Mouse (Mus musculus) liver, embryonic 13.5 days (tissue): ENCODE measurements at regions not wholly inside any gene's neighbourhood (a gene's known extent, or its start where the extent isn't known, plus 50 kb on each side); places are given as distances from the start of the nearest gene placed in this dataset.
"Not testable (repeated sequence)": the region's sequence is repeated elsewhere in the genome, so short reads cannot be mapped to it uniquely, and the experiment has no call there.

Experiments used
- ATAC-seq: fragments of 200-750 bp; cut with Nextera tagmentation; 2 replicates; pipeline ENCODE4 v1.8.0; 2017; ENCODE audit warnings: low read depth, mild to moderate bottlenecking, moderate number of reproducible peaks, moderate library complexity
- DNase-seq: peaks from one replicate; pipeline ENCODE4 v3.0.0; 2022
- H3K27ac ChIP-seq: fragments of 300-500 bp; sonication (generic); 2 replicates; pipeline ENCODE4 v1.5.1; 2015; ENCODE audit warnings: moderate library complexity, mild to moderate bottlenecking, inconsistent platforms
- H3K27me3 ChIP-seq: fragments of 300-500 bp; sonication (generic); 2 replicates; pipeline ENCODE4 v1.6.1; 2015; ENCODE audit warnings: mild to moderate bottlenecking, inconsistent platforms
- H3K36me3 ChIP-seq: fragments of 300-500 bp; sonication (generic); 2 replicates; pipeline ENCODE4 v1.6.1; 2015; ENCODE audit warnings: mild to moderate bottlenecking, inconsistent platforms
- H3K4me1 ChIP-seq: fragments of 300-500 bp; sonication (generic); replicated peaks from 2 replicates; pipeline ENCODE4 v1.6.1; 2015; ENCODE audit warnings: inconsistent platforms
- H3K4me2 ChIP-seq: fragments of 300-500 bp; sonication (generic); 2 replicates; pipeline ENCODE4 v1.6.1; 2015; ENCODE audit warnings: inconsistent platforms, mild to moderate bottlenecking, moderate library complexity
- H3K4me3 ChIP-seq: fragments of 300-500 bp; sonication (generic); replicated peaks from 2 replicates; pipeline ENCODE4 v1.5.1; 2015; ENCODE audit warnings: mild to moderate bottlenecking, inconsistent platforms
- H3K9ac ChIP-seq: fragments of 300-500 bp; sonication (generic); 2 replicates; pipeline ENCODE4 v1.6.1; 2015; ENCODE audit warnings: mild to moderate bottlenecking, inconsistent platforms
- H3K9me3 ChIP-seq: fragments of 300-500 bp; sonication (generic); replicated peaks from 2 replicates; pipeline ENCODE4 v1.6.1; 2016; ENCODE audit warnings: inconsistent platforms
- WGBS: fragments of 180-500 bp; shearing (Covaris S2); methylation state at CpG from one replicate; pipeline ENCODE4 v1.1.7; 2015; ENCODE audit not compliant: insufficient replicate concordance; 5-methylcytosine and 5-hydroxymethylcytosine counted together

GRCm38 (mm10) chr7:137649650-137650049 lies 212.2 kb downstream of the Glrx3 start:
- Histone ChIP-seq H3K4me1 (no peaks in the 10 kb centered on the region), H3K9me3 (no peaks in the 10 kb centered on the region; the same call in 1 of the 2 replicates), H3K27me3 (no peaks in the 10 kb centered on the region), H3K27ac (no peak overlapping the region), H3K4me2 (no peak overlapping the region), H3K9ac (no peak overlapping the region), H3K36me3 (no peaks in the 10 kb centered on the region), H3K4me3 (no peak overlapping the region)
- 65% methylated on average over 6 of the region's 6 CpGs for WGBS
- ATAC-seq (no peak), DNase-seq (no peak)

GRCm38 (mm10) chr7:137653837-137654236 lies 216.4 kb downstream of the Glrx3 start:
- H3K4me2 ChIP-seq, result no peak overlapping the region
- H3K4me3 ChIP-seq, result no peak overlapping the region
- H3K36me3 ChIP-seq, result no peaks in the 10 kb centered on the region
- 65% methylated on average over 4 of the region's 4 CpGs for WGBS
- ATAC-seq (no peak), DNase-seq (no peak)
- no peaks in the 10 kb centered on the region for H3K27me3 ChIP-seq
- no peak overlapping the region for H3K9ac ChIP-seq
- H3K9me3 ChIP-seq, result no peaks in the 10 kb centered on the region; the same call in 1 of the 2 replicates
- H3K4me1 ChIP-seq, result no peaks in the 10 kb centered on the region
- no peak overlapping the region for H3K27ac ChIP-seq

GRCm38 (mm10) chr7:137667165-137667564 lies 229.8 kb downstream of the Glrx3 start:
- Histone ChIP-seq H3K36me3 (no peaks in the 10 kb centered on the region), H3K4me3 (no peak overlapping the region), H3K27me3 (no peaks in the 10 kb centered on the region), H3K9ac (no peak overlapping the region), H3K27ac (no peak overlapping the region), H3K4me1 (no peaks in the 10 kb centered on the region), H3K4me2 (no peak overlapping the region), H3K9me3 (0 out of 2 replicates have a peak, but pooled peaks cover 3% of the 10 kb centered on the region)
- 62% methylated on average over 2 of the region's 2 CpGs for WGBS
- no peak for ATAC-seq
- no peak for DNase-seq

GRCm38 (mm10) chr7:137671156-137671555 lies 233.7 kb downstream of the Glrx3 start:
- WGBS, result 36% methylated on average over 4 of the region's 4 CpGs
- DNase-seq (no peak), ATAC-seq (no peak)
- peaks cover 3% of the 10 kb centered on the region; the same call in 1 of the 2 replicates for H3K9me3 ChIP-seq
- no peak overlapping the region for H3K9ac ChIP-seq
- H3K4me1 ChIP-seq, result no peaks in the 10 kb centered on the region
- H3K4me2 ChIP-seq, result no peak overlapping the region
- H3K27ac ChIP-seq, result no peak overlapping the region
- H3K27me3 ChIP-seq, result no peaks in the 10 kb centered on the region
- no peaks in the 10 kb centered on the region for H3K36me3 ChIP-seq
- no peak overlapping the region for H3K4me3 ChIP-seq

- Histone ChIP-seq H3K9me3 (peaks cover 3% of the 10 kb centered on the region; the same call in 1 of the 2 replicates), H3K4me3 (no peak overlapping the region), H3K4me2 (no peak overlapping the region), H3K27ac (no peak overlapping the region), H3K4me1 (no peaks in the 10 kb centered on the region), H3K9ac (no peak overlapping the region), H3K27me3 (no peaks in the 10 kb centered on the region), H3K36me3 (no peaks in the 10 kb centered on the region)
- WGBS, result 38% methylated on average over 1 of the region's 1 CpGs
- DNase-seq (no peak), ATAC-seq (no peak)
Measured at GRCm38 (mm10) chr7:137674596-137674995, 237.2 kb downstream of the Glrx3 start.

GRCm38 (mm10) chr7:137675381-137675780 lies 238.0 kb downstream of the Glrx3 start:
- Histone ChIP-seq H3K9ac (no peak overlapping the region), H3K36me3 (no peaks in the 10 kb centered on the region), H3K4me2 (no peak overlapping the region), H3K4me3 (no peak overlapping the region), H3K4me1 (no peaks in the 10 kb centered on the region), H3K27me3 (no peaks in the 10 kb centered on the region), H3K27ac (no peak overlapping the region), H3K9me3 (peaks cover 2% of the 10 kb centered on the region; the same call in 1 of the 2 replicates)
- ATAC-seq (no peak), DNase-seq (no peak)
- WGBS, result 61% methylated on average over 5 of the region's 5 CpGs

GRCm38 (mm10) chr7:137684826-137685225 lies 247.4 kb downstream of the Glrx3 start:
- H3K4me3 ChIP-seq, result no peak overlapping the region
- no peaks in the 10 kb centered on the region for H3K9me3 ChIP-seq
- no peak for DNase-seq
- no peaks in the 10 kb centered on the region for H3K4me1 ChIP-seq
- H3K36me3 ChIP-seq, result no peaks in the 10 kb centered on the region
- ATAC-seq, result no peak
- H3K9ac ChIP-seq, result no peak overlapping the region
- WGBS, result 67% methylated on average over 6 of the region's 6 CpGs
- H3K27me3 ChIP-seq, result no peaks in the 10 kb centered on the region
- no peak overlapping the region for H3K27ac ChIP-seq
- no peak overlapping the region for H3K4me2 ChIP-seq

GRCm38 (mm10) chr7:137685320-137685719 lies 247.9 kb downstream of the Glrx3 start:
- DNase-seq (no peak), ATAC-seq (no peak)
- Histone ChIP-seq H3K4me3 (no peak overlapping the region), H3K9ac (no peak overlapping the region), H3K27ac (no peak overlapping the region), H3K27me3 (no peaks in the 10 kb centered on the region), H3K9me3 (no peaks in the 10 kb centered on the region), H3K4me2 (no peak overlapping the region), H3K4me1 (no peaks in the 10 kb centered on the region), H3K36me3 (no peaks in the 10 kb centered on the region)
- 61% methylated on average over 6 of the region's 6 CpGs for WGBS

GRCm38 (mm10) chr7:137696831-137697230 lies 259.4 kb downstream of the Glrx3 start:
- H3K27me3 ChIP-seq, result no peaks in the 10 kb centered on the region
- DNase-seq, result no peak
- H3K9ac ChIP-seq, result no peak overlapping the region
- 62% methylated on average over 5 of the region's 5 CpGs for WGBS
- H3K9me3 ChIP-seq, result no peaks in the 10 kb centered on the region
- no peak overlapping the region for H3K27ac ChIP-seq
- no peak for ATAC-seq
- no peaks in the 10 kb centered on the region for H3K36me3 ChIP-seq
- no peak overlapping the region for H3K4me2 ChIP-seq
- no peaks in the 10 kb centered on the region for H3K4me1 ChIP-seq
- H3K4me3 ChIP-seq, result no peak overlapping the region

- 61% methylated on average over 6 of the region's 6 CpGs for WGBS
- H3K27me3 ChIP-seq, H3K4me3 ChIP-seq, H3K9me3 ChIP-seq, H3K4me1 ChIP-seq, DNase-seq, H3K9ac ChIP-seq, H3K4me2 ChIP-seq, H3K27ac ChIP-seq, ATAC-seq, H3K36me3 ChIP-seq: not testable (repeated sequence)
Measured at GRCm38 (mm10) chr7:137698501-137698900, 261.1 kb downstream of the Glrx3 start.

GRCm38 (mm10) chr7:137712862-137713261 lies 275.4 kb downstream of the Glrx3 start:
- no peak overlapping the region for H3K27ac ChIP-seq
- H3K4me1 ChIP-seq, result no peaks in the 10 kb centered on the region
- H3K4me3 ChIP-seq, result no peak overlapping the region
- no peaks in the 10 kb centered on the region for H3K27me3 ChIP-seq
- no peak overlapping the region for H3K9ac ChIP-seq
- DNase-seq (no peak), ATAC-seq (no peak)
- H3K36me3 ChIP-seq, result no peaks in the 10 kb centered on the region
- no peak overlapping the region for H3K4me2 ChIP-seq
- 47% methylated on average over 9 of the region's 9 CpGs for WGBS
- no peaks in the 10 kb centered on the region for H3K9me3 ChIP-seq

- ATAC-seq (no peak), DNase-seq (no peak)
- Histone ChIP-seq H3K4me3 (no peak overlapping the region), H3K27me3 (no peaks in the 10 kb centered on the region), H3K36me3 (no peaks in the 10 kb centered on the region), H3K9ac (no peak overlapping the region), H3K27ac (no peak overlapping the region), H3K9me3 (no peaks in the 10 kb centered on the region), H3K4me2 (no peak overlapping the region), H3K4me1 (no peaks in the 10 kb centered on the region)
- WGBS, result 68% methylated on average over 3 of the region's 3 CpGs
Measured at GRCm38 (mm10) chr7:137713856-137714255, 276.4 kb downstream of the Glrx3 start.
